ENCODE assay signal across 8 mouse cellular contexts in genomic region chr13:3360503-3361490, GRCm38 (mm10).
DNase-seq lines count a peak whose midpoint lies in the region; ATAC-seq and TF ChIP-seq lines count a peak whose summit lies in the region.

No protein-coding gene starts in this region.

- H3K9me3 ChIP-seq in neural tube, embryonic 15.5 days (replicated peaks), result no peaks in the 10 kb centered on the region

- TF ChIP-seq POLR2A in lung, adult 2 months (IDR thresholded peaks at IDR 0.05; ENCODE audit: borderline replicate concordance, extremely low read depth, low read depth, low read length), result no peak

- H3K4me1 ChIP-seq in lung, adult 2 months (ENCODE audit: control insufficient read depth, insufficient read depth, low read length), result no peaks in the 10 kb centered on the region
- H3K4me1 ChIP-seq in neural tube, embryonic 15.5 days, result peaks cover 32% of the 10 kb centered on the region

- H3K27ac ChIP-seq in layer of hippocampus, adult 2 months, result no peak overlapping the region
- no peak overlapping the region for H3K27ac ChIP-seq in neural tube, embryonic 15.5 days (replicated peaks)

- WGBS in lung, adult 2 months, result 2% methylated on average over 82 of the region's 82 CpGs
- WGBS in neural tube, embryonic 15.5 days, result 2% methylated on average over 81 of the region's 82 CpGs

- H3K4me2 ChIP-seq in neural tube, embryonic 15.5 days, result peak overlapping the region; percentile 93

- peak; percentile 83 for ATAC-seq in neural tube, embryonic 15.5 days (ENCODE audit: low FRiP score)

- H3K4me3 ChIP-seq in layer of hippocampus, adult 2 months, result peak overlapping the region; percentile 45
- H3K4me3 ChIP-seq in lung, adult 2 months (replicated peaks; ENCODE audit: extremely low read depth, low read depth, low read length), result peak overlapping the region; percentile 61
- H3K4me3 ChIP-seq in neural tube, embryonic 15.5 days (replicated peaks), result peak overlapping the region; percentile 48

- peaks cover 46% of the 10 kb centered on the region for H3K27me3 ChIP-seq in neural tube, embryonic 15.5 days (replicated peaks)

- no peak for DNase-seq in layer of hippocampus, adult 2 months (ENCODE audit: low spot score in 2 of 2)
- no peak for DNase-seq in layer of hippocampus, adult 8-10 months (ENCODE audit: low spot score in 2 of 2)
- peak; percentile 39 for DNase-seq in cerebellum, adult 8-10 months
- peak; percentile 12 to 17 for DNase-seq in gastrocnemius, postnatal 4 days (ENCODE audit: low spot score in 2 of 2)
- DNase-seq in kidney, adult 9 months, result peak; percentile 71
- DNase-seq in lung, adult 2 months, result peak; percentile 48
- no peak for DNase-seq in thymus, postnatal 10 days (ENCODE audit: low spot score in 2 of 2)

- peak; percentile 47 for TF ChIP-seq CTCF in layer of hippocampus, adult 2 months (conservative IDR thresholded peaks at IDR 0.05)
- peak; percentile 52 for TF ChIP-seq CTCF in lung, adult 2 months (IDR thresholded peaks at IDR 0.05; ENCODE audit: insufficient read depth, low read length)

- peak overlapping the region; percentile 36 for H3K9ac ChIP-seq in neural tube, embryonic 15.5 days (replicated peaks)

- no peaks in the 10 kb centered on the region for H3K36me3 ChIP-seq in neural tube, embryonic 15.5 days

Comparison
In these comparisons a context has a peak if more than half of its experiments do, and no peak if none do; other contexts are left out.
1. DNase-seq: peak in cerebellum, adult 8-10 months (single experiment), gastrocnemius, postnatal 4 days (2 of 2), kidney, adult 9 months (single experiment) and lung, adult 2 months (single experiment); none in layer of hippocampus, adult 2 months (0 of 2), layer of hippocampus, adult 8-10 months (0 of 2) and thymus, postnatal 10 days (0 of 2).
2. Peak in every context shown above with its lines, with median percentiles within 50 percentile points of each other: H3K4me3 ChIP-seq.